Mouse (Mus musculus): ENCODE measurements around the gene Apc2. TPM values are rescaled to one million over a fixed set of nuclear protein-coding genes. Genes with fewer than 3 reads are reported as not detected.

Gene Apc2
- polyA plus RNA-seq, 1 experiment from 2014 or later = 1.5 TPM

- Histone ChIP-seq H3K4me3 (ENCODE audit: low read length) (no peak overlapping the region), H3K9me3 (replicated peaks; ENCODE audit: control insufficient read depth, low read length) (no peaks in the 10 kb centered on the region), H3K36me3 (ENCODE audit: control insufficient read depth, insufficient read depth) (peaks cover 11% of the 10 kb centered on the region), H3K27me3 (ENCODE audit: control insufficient read depth, insufficient read depth, low read length) (peaks cover 47% of the 10 kb centered on the region), H3K4me1 (ENCODE audit: control insufficient read depth, insufficient read depth, low read length) (peaks cover 17% of the 10 kb centered on the region), H3K27ac (ENCODE audit: low read length) (no peak overlapping the region), H3K4me2 (ENCODE audit: low read depth, low read length) (no peak overlapping the region), H3K9ac (ENCODE audit: low read length) (no peak overlapping the region)
- ATAC-seq (replicated peaks; ENCODE audit: extremely low read depth, insufficient read depth, low FRiP score) = no peak
- WGBS = 76% methylated on average over 5 of the region's 5 CpGs
Measured at GRCm38 (mm10) chr10:80296824-80297223, 1.0 kb downstream of the Apc2 start.

DNA sequence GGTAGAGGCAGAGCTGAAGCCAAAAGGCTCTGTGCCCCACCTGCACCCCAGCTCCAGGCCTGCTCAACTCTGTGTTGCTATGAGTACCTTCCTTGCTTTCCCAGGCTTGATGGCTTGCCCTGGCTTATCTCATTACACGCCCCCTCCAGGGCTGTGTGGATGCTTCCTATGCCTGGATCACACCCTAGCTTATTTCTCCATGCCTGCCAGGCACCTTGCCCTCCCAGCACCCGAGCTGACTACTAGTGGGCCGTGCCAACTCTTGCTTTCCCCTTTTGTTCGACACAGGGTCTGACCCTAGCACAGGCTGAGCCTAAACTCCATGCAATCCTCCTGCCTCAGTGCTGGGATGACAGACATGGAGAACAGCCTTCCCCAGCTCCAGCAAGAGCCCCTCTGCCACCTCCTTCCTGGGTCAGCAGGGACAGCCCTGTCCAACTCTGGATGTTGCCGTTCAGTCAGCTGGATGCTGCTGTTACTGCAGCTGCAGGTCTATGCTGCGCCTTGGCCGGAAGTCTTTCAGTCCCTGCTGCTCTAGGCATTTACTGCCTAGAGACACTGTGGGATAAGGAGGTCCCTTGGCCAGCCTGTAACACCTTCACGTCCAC lies 1.9 kb downstream of the Apc2 start:
- Histone ChIP-seq H3K36me3 (ENCODE audit: control insufficient read depth, insufficient read depth) (peaks cover 11% of the 10 kb centered on the region), H3K4me2 (ENCODE audit: low read depth, low read length) (no peak overlapping the region), H3K4me3 (ENCODE audit: low read length) (no peak overlapping the region), H3K4me1 (ENCODE audit: control insufficient read depth, insufficient read depth, low read length) (peaks cover 19% of the 10 kb centered on the region), H3K27me3 (ENCODE audit: control insufficient read depth, insufficient read depth, low read length) (peaks cover 50% of the 10 kb centered on the region), H3K9ac (ENCODE audit: low read length) (no peak overlapping the region), H3K9me3 (replicated peaks; ENCODE audit: control insufficient read depth, low read length) (no peaks in the 10 kb centered on the region), H3K27ac (ENCODE audit: low read length) (no peak overlapping the region)
- no peak for ATAC-seq (replicated peaks; ENCODE audit: extremely low read depth, insufficient read depth, low FRiP score)
- 55% methylated on average over 8 of the region's 8 CpGs for WGBS

GRCm38 (mm10) chr10:80298571-80299281 lies 2.9 kb downstream of the Apc2 start:
- ATAC-seq (replicated peaks; ENCODE audit: extremely low read depth, insufficient read depth, low FRiP score) = no peak
- Histone ChIP-seq H3K9ac (ENCODE audit: low read length) (no peak overlapping the region), H3K27me3 (ENCODE audit: control insufficient read depth, insufficient read depth, low read length) (peaks cover 55% of the 10 kb centered on the region), H3K4me2 (ENCODE audit: low read depth, low read length) (no peak overlapping the region), H3K36me3 (ENCODE audit: control insufficient read depth, insufficient read depth) (peaks cover 8% of the 10 kb centered on the region), H3K9me3 (replicated peaks; ENCODE audit: control insufficient read depth, low read length) (no peaks in the 10 kb centered on the region), H3K4me1 (ENCODE audit: control insufficient read depth, insufficient read depth, low read length) (peaks cover 13% of the 10 kb centered on the region; the same call in 1 of the 2 replicates), H3K27ac (ENCODE audit: low read length) (no peak overlapping the region), H3K4me3 (ENCODE audit: low read length) (0 out of 2 replicates have a peak overlapping the region, but pooled peaks have one; percentile 22)
- 5% methylated on average over 26 of the region's 26 CpGs for WGBS

DNA sequence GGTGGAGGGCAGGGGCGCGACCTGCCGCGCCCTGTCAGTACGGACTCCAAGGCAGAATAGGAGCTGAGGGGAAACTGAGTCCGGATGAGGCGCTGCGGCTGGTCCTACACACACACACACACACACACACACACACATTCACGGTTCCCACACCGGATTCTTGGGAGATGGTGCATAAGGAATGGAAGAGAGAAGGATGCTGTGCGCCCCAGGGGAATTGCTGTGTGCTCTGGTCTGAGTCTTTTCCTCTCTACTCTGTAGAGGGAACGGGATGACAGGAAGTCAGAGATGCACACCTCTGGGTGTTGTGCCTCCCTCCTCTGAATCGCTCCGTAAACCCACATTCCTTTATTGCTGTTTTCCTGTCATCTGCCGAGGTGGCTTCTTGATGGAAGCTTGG lies 3.5 kb downstream of the Apc2 start:
- ATAC-seq (replicated peaks; ENCODE audit: extremely low read depth, insufficient read depth, low FRiP score) = no peak
- Histone ChIP-seq H3K27ac (ENCODE audit: low read length) (no peak overlapping the region), H3K4me3 (ENCODE audit: low read length) (0 out of 2 replicates have a peak overlapping the region, but pooled peaks have one; percentile 22), H3K4me2 (ENCODE audit: low read depth, low read length) (no peak overlapping the region), H3K9me3 (replicated peaks; ENCODE audit: control insufficient read depth, low read length) (no peaks in the 10 kb centered on the region), H3K9ac (ENCODE audit: low read length) (no peak overlapping the region), H3K27me3 (ENCODE audit: control insufficient read depth, insufficient read depth, low read length) (peaks cover 61% of the 10 kb centered on the region), H3K4me1 (ENCODE audit: control insufficient read depth, insufficient read depth, low read length) (peaks cover 10% of the 10 kb centered on the region; the same call in 1 of the 2 replicates), H3K36me3 (ENCODE audit: control insufficient read depth, insufficient read depth) (peaks cover 3% of the 10 kb centered on the region)
- WGBS = 12% methylated on average over 15 of the region's 15 CpGs

DNA sequence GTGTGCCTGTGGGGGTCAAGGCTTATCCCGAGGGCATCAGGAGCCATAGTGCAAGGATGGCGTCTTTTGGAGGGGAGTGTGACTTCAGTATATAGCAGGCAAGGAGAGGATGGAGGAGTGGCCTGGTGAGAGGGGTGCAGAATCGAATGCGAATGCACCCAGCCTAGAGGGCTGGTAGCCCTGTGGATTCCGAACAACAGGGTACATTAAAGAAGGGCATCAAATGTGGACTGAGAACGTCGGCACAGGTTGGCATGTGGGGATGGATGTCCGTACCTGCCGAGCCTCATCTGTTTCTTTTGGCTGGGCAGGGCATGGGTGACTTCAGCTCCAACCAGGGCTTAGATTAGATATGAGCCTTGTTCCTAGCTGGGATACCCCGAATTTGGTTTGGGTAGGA lies 4.0 kb downstream of the Apc2 start:
- Histone ChIP-seq H3K9ac (ENCODE audit: low read length) (no peak overlapping the region), H3K4me2 (ENCODE audit: low read depth, low read length) (no peak overlapping the region), H3K4me1 (ENCODE audit: control insufficient read depth, insufficient read depth, low read length) (peaks cover 10% of the 10 kb centered on the region; the same call in 1 of the 2 replicates), H3K36me3 (ENCODE audit: control insufficient read depth, insufficient read depth) (no peaks in the 10 kb centered on the region), H3K9me3 (replicated peaks; ENCODE audit: control insufficient read depth, low read length) (no peaks in the 10 kb centered on the region), H3K27ac (ENCODE audit: low read length) (no peak overlapping the region), H3K4me3 (ENCODE audit: low read length) (no peak overlapping the region), H3K27me3 (ENCODE audit: control insufficient read depth, insufficient read depth, low read length) (peaks cover 66% of the 10 kb centered on the region)
- 53% methylated on average over 10 of the region's 10 CpGs for WGBS
- ATAC-seq (replicated peaks; ENCODE audit: extremely low read depth, insufficient read depth, low FRiP score) = no peak

DNA sequence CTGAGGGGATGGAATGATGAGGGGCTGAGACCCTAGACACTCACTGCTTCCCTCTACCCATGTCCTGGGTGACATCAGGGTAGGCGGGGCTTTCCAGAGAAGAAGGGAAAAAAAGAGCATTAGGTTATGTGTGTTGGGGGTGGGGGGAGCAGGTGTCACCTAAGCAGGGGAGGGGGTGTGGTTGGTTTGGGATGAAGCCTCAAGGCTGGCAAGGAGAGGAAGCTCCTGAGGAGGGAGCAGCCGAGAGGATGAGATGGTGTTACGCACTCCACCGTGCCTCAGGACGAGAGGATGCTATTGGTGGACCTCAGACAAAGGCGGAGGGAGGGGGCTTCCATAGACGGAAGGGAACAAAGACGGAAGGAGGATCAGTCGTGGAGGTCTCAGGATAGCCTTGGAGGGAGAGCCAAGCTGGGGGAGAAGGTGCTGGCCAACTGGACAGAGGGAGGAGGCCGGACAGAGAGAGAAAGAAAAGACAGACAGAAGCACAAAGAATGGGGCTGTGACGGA lies 5.0 kb downstream of the Apc2 start:
- Histone ChIP-seq H3K9ac (ENCODE audit: low read length) (no peak overlapping the region), H3K4me2 (ENCODE audit: low read depth, low read length) (no peak overlapping the region)

GRCm38 (mm10) chr10:80301256-80302081 lies 5.7 kb downstream of the Apc2 start:
- H3K4me2 ChIP-seq (ENCODE audit: low read depth, low read length) = no peak overlapping the region
- no peak for ATAC-seq (replicated peaks; ENCODE audit: extremely low read depth, insufficient read depth, low FRiP score)
- 71% methylated on average over 10 of the region's 10 CpGs for WGBS
- H3K27me3 ChIP-seq (ENCODE audit: control insufficient read depth, insufficient read depth, low read length) = peaks cover 80% of the 10 kb centered on the region
- H3K9me3 ChIP-seq (replicated peaks; ENCODE audit: control insufficient read depth, low read length) = no peaks in the 10 kb centered on the region
- H3K9ac ChIP-seq (ENCODE audit: low read length) = no peak overlapping the region
- H3K36me3 ChIP-seq (ENCODE audit: control insufficient read depth, insufficient read depth) = no peaks in the 10 kb centered on the region
- peaks cover 3% of the 10 kb centered on the region; the same call in 1 of the 2 replicates for H3K4me1 ChIP-seq (ENCODE audit: control insufficient read depth, insufficient read depth, low read length)
- H3K27ac ChIP-seq (ENCODE audit: low read length) = no peak overlapping the region
- H3K4me3 ChIP-seq (ENCODE audit: low read length) = no peak overlapping the region

More for the DNA sequence above, 5.0 kb downstream of the Apc2 start:
- ATAC-seq (replicated peaks; ENCODE audit: extremely low read depth, insufficient read depth, low FRiP score) = no peak
- Histone ChIP-seq H3K4me3 (ENCODE audit: low read length) (no peak overlapping the region), H3K27ac (ENCODE audit: low read length) (no peak overlapping the region), H3K36me3 (ENCODE audit: control insufficient read depth, insufficient read depth) (no peaks in the 10 kb centered on the region), H3K9me3 (replicated peaks; ENCODE audit: control insufficient read depth, low read length) (no peaks in the 10 kb centered on the region), H3K27me3 (ENCODE audit: control insufficient read depth, insufficient read depth, low read length) (peaks cover 74% of the 10 kb centered on the region), H3K4me1 (ENCODE audit: control insufficient read depth, insufficient read depth, low read length) (peaks cover 6% of the 10 kb centered on the region; the same call in 1 of the 2 replicates)
- WGBS = 37% methylated on average over 11 of the region's 11 CpGs

GRCm38 (mm10) chr10:80302082-80302355 lies 6.2 kb downstream of the Apc2 start:
- no peak overlapping the region; the same call in 1 of the 2 replicates for H3K27ac ChIP-seq (ENCODE audit: low read length)
- H3K9ac ChIP-seq (ENCODE audit: low read length) = no peak overlapping the region
- H3K4me1 ChIP-seq (ENCODE audit: control insufficient read depth, insufficient read depth, low read length) = peaks cover 3% of the 10 kb centered on the region; the same call in 1 of the 2 replicates
- no peak for ATAC-seq (replicated peaks; ENCODE audit: extremely low read depth, insufficient read depth, low FRiP score)
- no peaks in the 10 kb centered on the region for H3K9me3 ChIP-seq (replicated peaks; ENCODE audit: control insufficient read depth, low read length)
- no peaks in the 10 kb centered on the region for H3K36me3 ChIP-seq (ENCODE audit: control insufficient read depth, insufficient read depth)
- no peak overlapping the region for H3K4me3 ChIP-seq (ENCODE audit: low read length)
- peaks cover 86% of the 10 kb centered on the region for H3K27me3 ChIP-seq (ENCODE audit: control insufficient read depth, insufficient read depth, low read length)
- 51% methylated on average over 5 of the region's 5 CpGs for WGBS
- H3K4me2 ChIP-seq (ENCODE audit: low read depth, low read length) = no peak overlapping the region; the same call in 1 of the 2 replicates
